Mouse (Mus musculus): ENCODE measurements around the gene Fras1. TPM values are rescaled to one million over a fixed set of nuclear protein-coding genes. Genes with fewer than 3 reads are reported as not detected.
A peak's percentile ranks its signal among the peaks of the same experiment; 100 is the strongest.

Fras1 gene
- polyA plus RNA-seq (2016; fragmentation: Nextera tagmentation; extraction: Ambion mirVana) = 5.9 and 6.0 TPM in 2 replicates

GRCm38 (mm10) chr5:96373567-96373985 lies at the start of gene Fras1:
Gene Fras1, plus strand, starts transcription at chr5:96373955.
- peak; percentile 73 for DNase-seq (ENCODE audit: low spot score)
- no peaks in the 10 kb centered on the region for H3K36me3 ChIP-seq
- peak within 1 kb of the TSS; percentile 83 for H3K27ac ChIP-seq (replicated peaks)
- H3K9me3 ChIP-seq (replicated peaks) = no peaks in the 10 kb centered on the region
- WGBS = under 1% methylated on average over 16 of the region's 16 CpGs
- H3K4me1 ChIP-seq = peaks cover 32% of the 10 kb centered on the region
- peaks cover 37% of the 10 kb centered on the region for H3K27me3 ChIP-seq (ENCODE audit: low read depth, poor library complexity, severe bottlenecking)
- H3K4me3 ChIP-seq = peak within 1 kb of the TSS; percentile 70

- Histone ChIP-seq H3K36me3 (no peaks in the 10 kb centered on the region), H3K27ac (replicated peaks) (no peak overlapping the region), H3K27me3 (ENCODE audit: low read depth, poor library complexity, severe bottlenecking) (no peaks in the 10 kb centered on the region), H3K9me3 (replicated peaks) (no peaks in the 10 kb centered on the region), H3K4me1 (no peaks in the 10 kb centered on the region), H3K4me3 (no peak overlapping the region)
- DNase-seq (ENCODE audit: low spot score) = no peak
- 94% methylated on average over 25 of the region's 25 CpGs for WGBS
Observed at GRCm38 (mm10) chr5:96331048-96331737, 42.6 kb upstream of the Fras1 start.

GRCm38 (mm10) chr5:96331738-96332070 lies 42.1 kb upstream of the Fras1 start:
- H3K27me3 ChIP-seq (ENCODE audit: low read depth, poor library complexity, severe bottlenecking) = no peaks in the 10 kb centered on the region
- 93% methylated on average over 5 of the region's 5 CpGs for WGBS
- no peak overlapping the region for H3K27ac ChIP-seq (replicated peaks)
- DNase-seq (ENCODE audit: low spot score) = no peak
- no peak overlapping the region for H3K4me3 ChIP-seq
- no peaks in the 10 kb centered on the region for H3K4me1 ChIP-seq
- H3K36me3 ChIP-seq = no peaks in the 10 kb centered on the region
- H3K9me3 ChIP-seq (replicated peaks) = no peaks in the 10 kb centered on the region

- no peaks in the 10 kb centered on the region for H3K4me1 ChIP-seq
- no peak for DNase-seq (ENCODE audit: low spot score)
- H3K27me3 ChIP-seq (ENCODE audit: low read depth, poor library complexity, severe bottlenecking) = no peaks in the 10 kb centered on the region
- H3K9me3 ChIP-seq (replicated peaks) = no peaks in the 10 kb centered on the region
- no peak overlapping the region for H3K27ac ChIP-seq (replicated peaks)
- H3K4me3 ChIP-seq = no peak overlapping the region
- 72% methylated on average over 3 of the region's 3 CpGs for WGBS
- H3K36me3 ChIP-seq = no peaks in the 10 kb centered on the region
Observed at GRCm38 (mm10) chr5:96333963-96334362, 39.8 kb upstream of the Fras1 start.

- Histone ChIP-seq H3K27me3 (ENCODE audit: low read depth, poor library complexity, severe bottlenecking) (no peaks in the 10 kb centered on the region), H3K36me3 (no peaks in the 10 kb centered on the region), H3K4me3 (no peak overlapping the region), H3K4me1 (no peaks in the 10 kb centered on the region), H3K27ac (replicated peaks) (no peak overlapping the region), H3K9me3 (replicated peaks) (no peaks in the 10 kb centered on the region)
- WGBS = 94% methylated on average over 6 of the region's 6 CpGs
- no peak for DNase-seq (ENCODE audit: low spot score)
Observed at GRCm38 (mm10) chr5:96340564-96340963, 33.2 kb upstream of the Fras1 start.

GRCm38 (mm10) chr5:96344983-96345382 lies 28.8 kb upstream of the Fras1 start:
- H3K27ac ChIP-seq (replicated peaks) = no peak overlapping the region
- no peaks in the 10 kb centered on the region for H3K4me1 ChIP-seq
- no peaks in the 10 kb centered on the region for H3K27me3 ChIP-seq (ENCODE audit: low read depth, poor library complexity, severe bottlenecking)
- DNase-seq (ENCODE audit: low spot score) = no peak
- no peak overlapping the region for H3K4me3 ChIP-seq
- H3K36me3 ChIP-seq = no peaks in the 10 kb centered on the region
- no peaks in the 10 kb centered on the region for H3K9me3 ChIP-seq (replicated peaks)
- WGBS = 86% methylated on average over 2 of the region's 2 CpGs

- Histone ChIP-seq H3K36me3 (no peaks in the 10 kb centered on the region), H3K4me3 (no peak overlapping the region)
Observed at GRCm38 (mm10) chr5:96351963-96352362, 21.8 kb upstream of the Fras1 start.

GRCm38 (mm10) chr5:96363950-96364349 lies 9.8 kb upstream of the Fras1 start:
- Histone ChIP-seq H3K4me1 (no peaks in the 10 kb centered on the region), H3K27ac (replicated peaks) (no peak overlapping the region), H3K36me3 (no peaks in the 10 kb centered on the region), H3K4me3 (no peak overlapping the region), H3K27me3 (ENCODE audit: low read depth, poor library complexity, severe bottlenecking) (no peaks in the 10 kb centered on the region), H3K9me3 (replicated peaks) (no peaks in the 10 kb centered on the region)
- no peak for DNase-seq (ENCODE audit: low spot score)
- WGBS = 69% methylated on average over 4 of the region's 4 CpGs

More at GRCm38 (mm10) chr5:96351963-96352362, 21.8 kb upstream of the Fras1 start:
- Histone ChIP-seq H3K9me3 (replicated peaks) (no peaks in the 10 kb centered on the region), H3K27ac (replicated peaks) (no peak overlapping the region), H3K4me1 (no peaks in the 10 kb centered on the region), H3K27me3 (ENCODE audit: low read depth, poor library complexity, severe bottlenecking) (no peaks in the 10 kb centered on the region)
- no peak for DNase-seq (ENCODE audit: low spot score)

GRCm38 (mm10) chr5:96365590-96365989 lies 8.2 kb upstream of the Fras1 start:
- 88% methylated on average over 5 of the region's 5 CpGs for WGBS
- Histone ChIP-seq H3K27me3 (ENCODE audit: low read depth, poor library complexity, severe bottlenecking) (no peaks in the 10 kb centered on the region), H3K9me3 (replicated peaks) (no peaks in the 10 kb centered on the region), H3K36me3 (no peaks in the 10 kb centered on the region), H3K27ac (replicated peaks) (no peak overlapping the region), H3K4me1 (no peaks in the 10 kb centered on the region), H3K4me3 (no peak overlapping the region)
- DNase-seq (ENCODE audit: low spot score) = no peak

- Histone ChIP-seq H3K9me3 (replicated peaks) (no peaks in the 10 kb centered on the region), H3K36me3 (no peaks in the 10 kb centered on the region), H3K27me3 (ENCODE audit: low read depth, poor library complexity, severe bottlenecking) (peaks cover 9% of the 10 kb centered on the region; the same call in 1 of the 2 replicates), H3K4me1 (no peaks in the 10 kb centered on the region), H3K4me3 (no peak overlapping the region), H3K27ac (replicated peaks) (no peak overlapping the region)
- no peak for DNase-seq (ENCODE audit: low spot score)
Observed at GRCm38 (mm10) chr5:96367260-96367659, 6.5 kb upstream of the Fras1 start.

- peak overlapping the region; percentile 70 for H3K4me3 ChIP-seq
- DNase-seq (ENCODE audit: low spot score) = no peak
- H3K36me3 ChIP-seq = no peaks in the 10 kb centered on the region
- H3K27me3 ChIP-seq (ENCODE audit: low read depth, poor library complexity, severe bottlenecking) = peaks cover 37% of the 10 kb centered on the region
- WGBS = 34% methylated on average over 6 of the region's 6 CpGs
- H3K27ac ChIP-seq (replicated peaks) = peak overlapping the region; percentile 83
- H3K9me3 ChIP-seq (replicated peaks) = no peaks in the 10 kb centered on the region
- H3K4me1 ChIP-seq = peaks cover 32% of the 10 kb centered on the region
Observed at GRCm38 (mm10) chr5:96373106-96373505, 649 bp upstream of the Fras1 start.

- H3K27me3 ChIP-seq (ENCODE audit: low read depth, poor library complexity, severe bottlenecking) = peaks cover 37% of the 10 kb centered on the region
- peak overlapping the region; percentile 83 for H3K27ac ChIP-seq (replicated peaks)
- under 1% methylated on average over 84 of the region's 84 CpGs for WGBS
Observed at GRCm38 (mm10) chr5:96373986-96374901, 489 bp downstream of the Fras1 start.

GRCm38 (mm10) chr5:96375391-96375831 lies 1.7 kb downstream of the Fras1 start:
- peak; percentile 38 for DNase-seq (ENCODE audit: low spot score)
- peaks cover 37% of the 10 kb centered on the region for H3K27me3 ChIP-seq (ENCODE audit: low read depth, poor library complexity, severe bottlenecking)
- H3K27ac ChIP-seq (replicated peaks) = peak overlapping the region; percentile 83; the same call in 1 of the 2 replicates
- peaks cover 32% of the 10 kb centered on the region for H3K4me1 ChIP-seq
- WGBS = under 1% methylated on average over 17 of the region's 17 CpGs
- peak overlapping the region; percentile 70 for H3K4me3 ChIP-seq
- no peaks in the 10 kb centered on the region for H3K9me3 ChIP-seq (replicated peaks)
- H3K36me3 ChIP-seq = no peaks in the 10 kb centered on the region

More at GRCm38 (mm10) chr5:96373986-96374901, 489 bp downstream of the Fras1 start:
- Histone ChIP-seq H3K36me3 (no peaks in the 10 kb centered on the region), H3K4me1 (peaks cover 32% of the 10 kb centered on the region), H3K4me3 (peak overlapping the region; percentile 70), H3K9me3 (replicated peaks) (no peaks in the 10 kb centered on the region)
- DNase-seq (ENCODE audit: low spot score) = peak; percentile 81

Data from midbrain, embryonic 10.5 days (tissue).